Comparison of ENCODE assay signal across 9 mouse cellular contexts in genomic region chr11:50381311-50381710, GRCm38 (mm10). TPM values are rescaled to one million over a fixed set of nuclear protein-coding genes. Genes with fewer than 3 reads are reported as not detected.
A peak's percentile ranks its signal among the peaks of the same experiment; 100 is the strongest.
DNase-seq lines count a peak whose midpoint lies in the region; ATAC-seq and TF ChIP-seq lines count a peak whose summit lies in the region.
"Had no signal": no experiment of that assay in that cellular context is flagged by ENCODE, and none has a peak within 500 bp of the region (broad histone marks: within the 10 kb centered on the region; RNA-seq: fewer than 3 reads in every experiment).

No protein-coding gene starts in this region.

- ATAC-seq in forebrain, embryonic 11.5 days (replicated peaks; ENCODE audit: low FRiP score), result no peak
- no peak for ATAC-seq in intestine, postnatal 0 days
- ATAC-seq in neural tube, embryonic 12.5 days (ENCODE audit: low FRiP score, low read depth), result no peak

- H3K27me3 ChIP-seq in forebrain, embryonic 11.5 days (ENCODE audit: control insufficient read depth, insufficient read depth, low read length), result no peaks in the 10 kb centered on the region
- no peaks in the 10 kb centered on the region for H3K27me3 ChIP-seq in intestine, postnatal 0 days (replicated peaks; ENCODE audit: control insufficient read depth, insufficient read depth, low read length)
- no peaks in the 10 kb centered on the region for H3K27me3 ChIP-seq in neural tube, embryonic 12.5 days (replicated peaks)

- 65% methylated on average over 4 of the region's 4 CpGs for WGBS in forebrain, embryonic 11.5 days
- WGBS in intestine, postnatal 0 days, result 23% methylated on average over 4 of the region's 4 CpGs
- 57% methylated on average over 4 of the region's 4 CpGs for WGBS in neural tube, embryonic 12.5 days

- H3K4me1 ChIP-seq in forebrain, embryonic 11.5 days (replicated peaks; ENCODE audit: control insufficient read depth, insufficient read depth, low read length), result peaks cover 15% of the 10 kb centered on the region
- 0 out of 2 replicates have a peak, but pooled peaks cover 2% of the 10 kb centered on the region for H3K4me1 ChIP-seq in intestine, postnatal 0 days (replicated peaks; ENCODE audit: control insufficient read depth, insufficient read depth, low read length)
- peaks cover 19% of the 10 kb centered on the region for H3K4me1 ChIP-seq in neural tube, embryonic 12.5 days

- no peak overlapping the region for H3K27ac ChIP-seq in left cerebral cortex, adult 2 months
- H3K27ac ChIP-seq in forebrain, embryonic 11.5 days (ENCODE audit: low read depth, low read length), result no peak overlapping the region
- H3K27ac ChIP-seq in intestine, postnatal 0 days (ENCODE audit: low read depth, low read length), result no peak overlapping the region
- no peak overlapping the region for H3K27ac ChIP-seq in neural tube, embryonic 12.5 days

- intact Hi-C loops in left cerebral cortex, adult 2 months (cut with DNase I), result no loop called here

- peak overlapping the region; percentile 40 for H3K4me2 ChIP-seq in forebrain, embryonic 11.5 days (ENCODE audit: low read depth, low read length, severe bottlenecking)
- peak overlapping the region; percentile 30; the same call in 1 of the 2 replicates for H3K4me2 ChIP-seq in intestine, postnatal 0 days (replicated peaks; ENCODE audit: low read depth)
- H3K4me2 ChIP-seq in neural tube, embryonic 12.5 days (replicated peaks), result peak overlapping the region; percentile 54

- peak overlapping the region; percentile 100 for H3K4me3 ChIP-seq in left cerebral cortex, adult 2 months
- H3K4me3 ChIP-seq in forebrain, embryonic 11.5 days (ENCODE audit: low read depth, low read length), result 0 out of 2 replicates have a peak overlapping the region, but pooled peaks have one; percentile 16
- no peak overlapping the region for H3K4me3 ChIP-seq in intestine, postnatal 0 days (ENCODE audit: low read depth, low read length)
- 0 out of 2 replicates have a peak overlapping the region, but pooled peaks have one; percentile 17 for H3K4me3 ChIP-seq in neural tube, embryonic 12.5 days

- peaks cover 9% of the 10 kb centered on the region; the same call in 1 of the 2 replicates for H3K36me3 ChIP-seq in forebrain, embryonic 11.5 days (ENCODE audit: control insufficient read depth, insufficient read depth, low read length)
- peaks cover 35% of the 10 kb centered on the region for H3K36me3 ChIP-seq in intestine, postnatal 0 days (ENCODE audit: control insufficient read depth, insufficient read depth)
- H3K36me3 ChIP-seq in neural tube, embryonic 12.5 days, result peaks cover 43% of the 10 kb centered on the region

- no peak for TF ChIP-seq CTCF in left cerebral cortex, adult 2 months (IDR thresholded peaks at IDR 0.05)
- no peak for TF ChIP-seq CTCF in intestine, postnatal 0 days (IDR thresholded peaks at IDR 0.05; ENCODE audit: low read depth)

- no peak overlapping the region for H3K9ac ChIP-seq in forebrain, embryonic 11.5 days (ENCODE audit: low read length)
- H3K9ac ChIP-seq in intestine, postnatal 0 days (ENCODE audit: low read depth, low read length), result no peak overlapping the region
- H3K9ac ChIP-seq in neural tube, embryonic 12.5 days, result no peak overlapping the region

- no peak for DNase-seq in left cerebral cortex, adult 2 months (ENCODE audit: extremely low spot score in 1 of 2, low spot score in 2 of 2)
- no peak for DNase-seq in left cerebral cortex, adult 18-20 months (ENCODE audit: low spot score in 2 of 2)
- DNase-seq in forebrain, embryonic 11.5 days (ENCODE audit: low spot score), result peak; percentile 39
- no peak for DNase-seq in urinary bladder, postnatal 10 days (ENCODE audit: low spot score)
- DNase-seq in urinary bladder, postnatal 14 days (ENCODE audit: low spot score), result no peak
- DNase-seq in cerebellum, adult 8-10 months, result no peak
- DNase-seq: kidney, postnatal 4 days had no signal

- no peaks in the 10 kb centered on the region for H3K9me3 ChIP-seq in forebrain, embryonic 11.5 days (ENCODE audit: control insufficient read depth, low read length)
- H3K9me3 ChIP-seq in intestine, postnatal 0 days (ENCODE audit: control insufficient read depth), result no peaks in the 10 kb centered on the region
- no peaks in the 10 kb centered on the region for H3K9me3 ChIP-seq in neural tube, embryonic 12.5 days

RNA-seq across cellular contexts. Expression of gene Hnrnph1, which starts 4.5 kb away (rescaled TPM):
- total RNA-seq in left cerebral cortex, adult 2 months (2021), result 100 to 1,000 TPM; 272 to 274 TPM
- 100 to 1,000 TPM; 257 to 271 TPM for total RNA-seq in left cerebral cortex, adult 18-20 months (2021)
- polyA plus RNA-seq in forebrain, embryonic 11.5 days (2014; fragmentation: Nextera tagmentation; extraction: Ambion mirVana), result 833 and 855 TPM in 2 replicates
- polyA plus RNA-seq in intestine, postnatal 0 days (2015; fragmentation: Nextera tagmentation; extraction: Ambion mirVana), result 111 and 112 TPM in 2 replicates
- polyA plus RNA-seq in neural tube, embryonic 12.5 days (2016; fragmentation: Nextera tagmentation; extraction: Ambion mirVana), result 635 and 665 TPM in 2 replicates

RNA-seq across cellular contexts. Expression of gene Cby3, which starts 27.0 kb away (rescaled TPM):
- total RNA-seq in left cerebral cortex, adult 2 months (2021), result not detected
- total RNA-seq in left cerebral cortex, adult 18-20 months (2021), result under 1 TPM in 1 of 2 experiments, not detected in 1; 0.93 TPM
- polyA plus RNA-seq in forebrain, embryonic 11.5 days (2014; fragmentation: Nextera tagmentation; extraction: Ambion mirVana), result 0.47 TPM in 1 of 2 replicates, not detected in the other
- 0.17 and 0.30 TPM in 2 replicates for polyA plus RNA-seq in intestine, postnatal 0 days (2015; fragmentation: Nextera tagmentation; extraction: Ambion mirVana)
- polyA plus RNA-seq in neural tube, embryonic 12.5 days (2016; fragmentation: Nextera tagmentation; extraction: Ambion mirVana), result 0.31 TPM in 1 of 2 replicates, not detected in the other

RNA-seq across cellular contexts. Expression of gene Rufy1, which starts 49.6 kb away (rescaled TPM):
- total RNA-seq in left cerebral cortex, adult 2 months (2021), result 10 to 100 TPM; 26.2 to 27.0 TPM
- total RNA-seq in left cerebral cortex, adult 18-20 months (2021), result 10 to 100 TPM; 29.2 to 30.3 TPM
- 23.9 and 26.7 TPM in 2 replicates for polyA plus RNA-seq in forebrain, embryonic 11.5 days (2014; fragmentation: Nextera tagmentation; extraction: Ambion mirVana)
- polyA plus RNA-seq in intestine, postnatal 0 days (2015; fragmentation: Nextera tagmentation; extraction: Ambion mirVana), result 19.1 and 21.1 TPM in 2 replicates
- 27.9 and 29.0 TPM in 2 replicates for polyA plus RNA-seq in neural tube, embryonic 12.5 days (2016; fragmentation: Nextera tagmentation; extraction: Ambion mirVana)

RNA-seq across cellular contexts. Expression of gene Canx, which starts 55.8 kb away (rescaled TPM):
- 100 to 1,000 TPM; 387 to 418 TPM for total RNA-seq in left cerebral cortex, adult 2 months (2021)
- 100 to 1,000 TPM; 398 to 431 TPM for total RNA-seq in left cerebral cortex, adult 18-20 months (2021)
- 235 and 248 TPM in 2 replicates for polyA plus RNA-seq in forebrain, embryonic 11.5 days (2014; fragmentation: Nextera tagmentation; extraction: Ambion mirVana)
- 181 and 187 TPM in 2 replicates for polyA plus RNA-seq in intestine, postnatal 0 days (2015; fragmentation: Nextera tagmentation; extraction: Ambion mirVana)
- 277 and 291 TPM in 2 replicates for polyA plus RNA-seq in neural tube, embryonic 12.5 days (2016; fragmentation: Nextera tagmentation; extraction: Ambion mirVana)
